Mouse (Mus musculus) G1E (cell line): Measurements from ENCODE around the gene Cpne5. TPM values are rescaled to one million over a fixed set of nuclear protein-coding genes. Genes with fewer than 3 reads are reported as not detected.

Source experiments
- ATAC-seq: 2 replicates; pipeline ENCODE4 v1.8.0; 2016; ENCODE audit warnings: mild to moderate bottlenecking; ENCODE audit not compliant: insufficient number of reproducible peaks, poor library complexity, low FRiP score, severe bottlenecking; ENCODE audit errors: extremely low read depth
- DNase-seq: peaks from one replicate; pipeline ENCODE4 v3.0.0; 2012; ENCODE audit warnings: low spot score
- H3K27me3 ChIP-seq: 2 replicates; pipeline ENCODE4 v1.6.1; 2012; ENCODE audit warnings: mild to moderate bottlenecking, low read length, inconsistent platforms; ENCODE audit not compliant: insufficient read depth
- H3K36me3 ChIP-seq: replicated peaks from 2 replicates; pipeline ENCODE3; 2012; ENCODE audit warnings: mild to moderate bottlenecking, inconsistent platforms
- H3K4me1 ChIP-seq: 2 replicates; pipeline ENCODE4 v1.6.1; 2012; ENCODE audit warnings: low read depth, low read length, inconsistent platforms, mixed read lengths; ENCODE audit not compliant: insufficient read depth
- H3K4me3 ChIP-seq: 2 replicates; pipeline ENCODE4 v1.5.1; 2012; ENCODE audit warnings: low read depth, mild to moderate bottlenecking, inconsistent platforms, low read length, moderate library complexity, mixed read lengths
- H3K9me3 ChIP-seq: replicated peaks from 2 replicates; pipeline ENCODE4 v1.6.1; 2012; ENCODE audit warnings: inconsistent platforms
- CTCF ChIP-seq: IDR thresholded peaks from 2 replicates; pipeline ENCODE4 v1.5.1; 2012; ENCODE audit warnings: low read depth, low read length, inconsistent platforms, mixed read lengths
- GATA1 ChIP-seq: IDR thresholded peaks from 2 replicates; pipeline ENCODE4 v1.6.1; 2012; ENCODE audit warnings: borderline replicate concordance, low read length, inconsistent platforms, mixed read lengths
- GATA2 ChIP-seq: IDR thresholded peaks from 2 replicates; pipeline ENCODE4 v1.6.1; 2012; ENCODE audit warnings: low read depth, low read length, inconsistent platforms, borderline replicate concordance
- POLR2AphosphoS5 ChIP-seq: IDR thresholded peaks from 2 replicates; pipeline ENCODE4 v1.6.1; 2012; ENCODE audit warnings: low read depth, low read length, inconsistent platforms; ENCODE audit not compliant: insufficient replicate concordance
- TAL1 ChIP-seq: conservative IDR thresholded peaks from 2 replicates; pipeline ENCODE4 v1.6.1; 2012; ENCODE audit warnings: low read depth, low read length, inconsistent platforms, mixed read lengths
- polyA plus RNA-seq: library from polyadenylated mRNA; stranded (reverse); fragments of >175 nt; gene quantifications from 2 replicates; pipeline ENCODE4 v1.2.3, GENCODE M21; 2012
- total RNA-seq, 2 experiments: library from RNA; stranded (forward) in 1 of 2; stranded (reverse) in 1 of 2; fragments of 200-1000 nt in 1 of 2; fragments of >200 nt in 1 of 2; fragmentation: Nextera tagmentation in 1 of 2; gene quantifications; 2 replicates each; pipeline ENCODE4 v1.2.3; 2014 to 2017

Cpne5 gene
- total and polyA plus RNA-seq, 3 experiments, result 0.71 to 21.0 (median 2.1) TPM

DNA sequence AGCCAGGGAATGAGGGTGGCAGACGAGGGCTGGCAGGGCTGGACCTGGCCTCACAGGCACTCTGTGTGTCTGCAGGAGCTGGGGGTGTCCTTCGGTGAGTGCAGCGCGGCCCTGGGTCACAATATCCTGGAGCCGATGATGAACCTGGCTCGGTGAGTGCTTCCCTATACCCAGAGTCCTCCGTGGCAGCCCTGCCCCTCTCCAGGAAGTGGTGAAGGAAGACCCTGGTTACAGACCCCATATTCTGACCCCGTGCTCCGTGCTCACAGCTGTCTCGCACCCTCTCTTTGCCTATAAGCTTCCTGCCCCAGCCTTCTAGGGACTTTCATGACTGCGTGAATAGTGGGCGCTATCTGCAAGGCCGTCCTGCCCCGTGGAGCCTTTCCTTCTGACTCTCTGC is 90.7 kb downstream of the Cpne5 start:
- H3K36me3 ChIP-seq, result peaks cover 13% of the 10 kb centered on the region
- H3K4me1 ChIP-seq, result peaks cover 28% of the 10 kb centered on the region
- H3K4me3 ChIP-seq, result no peak overlapping the region
- H3K9me3 ChIP-seq, result peaks cover 10% of the 10 kb centered on the region
- peaks cover 65% of the 10 kb centered on the region for H3K27me3 ChIP-seq
- DNase-seq, result no peak
- no peak for TF ChIP-seq CTCF
- TF ChIP-seq TAL1, result no peak
- TF ChIP-seq GATA2, result no peak
- no peak for TF ChIP-seq POLR2AphosphoS5
- TF ChIP-seq GATA1, result no peak
- no peak for ATAC-seq

DNA sequence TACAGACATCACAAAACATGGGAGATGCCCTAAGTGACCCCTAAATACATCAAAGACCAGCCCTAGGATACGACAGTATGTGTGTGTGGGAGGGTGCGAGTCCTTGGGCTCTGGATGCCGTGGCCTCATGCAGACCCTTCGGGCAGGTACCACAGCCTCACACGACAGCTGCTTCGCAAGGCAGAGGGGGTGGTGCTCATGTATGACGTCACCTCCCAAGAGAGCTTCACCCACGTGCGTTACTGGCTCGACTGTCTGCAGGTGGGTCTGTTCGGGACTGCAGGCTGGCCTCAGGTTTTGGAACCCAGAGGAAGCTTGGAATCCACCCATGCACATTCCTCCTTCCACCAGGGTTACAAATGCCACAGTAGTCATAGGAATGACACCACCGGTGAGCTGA is 92.9 kb downstream of the Cpne5 start:
- Histone ChIP-seq H3K4me3 (no peak overlapping the region; the same call in 1 of the 2 replicates), H3K36me3 (peaks cover 18% of the 10 kb centered on the region), H3K27me3 (peaks cover 47% of the 10 kb centered on the region), H3K9me3 (peaks cover 12% of the 10 kb centered on the region), H3K4me1 (peaks cover 45% of the 10 kb centered on the region)
- DNase-seq (no peak), ATAC-seq (no peak)
- TF ChIP-seq POLR2AphosphoS5 (no peak), TAL1 (no peak), GATA1 (no peak), GATA2 (no peak), CTCF (no peak)

DNA sequence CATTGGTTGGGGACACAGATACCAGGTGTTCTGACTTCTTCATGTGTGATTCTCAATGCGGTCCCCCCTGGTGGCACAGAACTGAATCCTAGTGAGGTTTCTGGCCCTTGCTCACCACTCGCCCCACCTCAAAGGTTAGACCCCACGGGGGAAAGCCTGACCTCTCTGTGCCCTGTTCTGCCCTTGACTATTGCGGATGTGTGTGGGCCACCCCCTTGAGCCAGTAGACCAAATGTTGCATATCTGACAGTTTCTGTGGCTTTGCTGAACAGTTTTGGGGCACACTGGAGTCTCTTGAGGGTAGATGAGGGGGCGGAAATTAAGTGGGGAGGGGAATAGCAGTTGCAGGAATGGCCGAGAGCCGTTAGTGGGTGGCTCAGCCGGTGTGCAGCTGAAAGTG is 94.7 kb downstream of the Cpne5 start:
- H3K4me1 ChIP-seq, result peaks cover 46% of the 10 kb centered on the region
- H3K27me3 ChIP-seq, result peaks cover 42% of the 10 kb centered on the region
- no peak overlapping the region for H3K4me3 ChIP-seq
- H3K36me3 ChIP-seq, result peaks cover 33% of the 10 kb centered on the region
- ATAC-seq (no peak), DNase-seq (no peak)
- H3K9me3 ChIP-seq, result peaks cover 12% of the 10 kb centered on the region
- TF ChIP-seq POLR2AphosphoS5 (no peak), TAL1 (no peak), CTCF (no peak), GATA2 (no peak), GATA1 (no peak)

DNA sequence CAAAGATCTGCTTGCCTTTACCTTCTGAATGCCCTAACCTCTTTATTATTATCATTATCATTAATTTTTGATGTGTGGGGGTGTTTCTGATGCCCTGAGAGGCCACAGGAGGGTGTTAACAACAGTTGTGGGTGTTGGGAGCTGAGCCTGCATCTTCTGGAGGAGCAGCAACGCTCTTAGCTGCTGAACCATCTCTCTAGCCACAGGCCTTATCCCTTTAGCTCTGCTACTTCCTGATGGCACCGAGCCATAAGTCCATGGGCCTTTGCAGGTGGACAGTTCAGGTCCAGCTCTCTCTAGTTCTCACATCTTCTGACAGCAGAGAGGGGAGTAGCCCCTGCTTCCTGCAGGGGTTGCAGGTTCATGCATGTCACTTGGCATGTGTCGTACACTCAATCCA is 96.4 kb downstream of the Cpne5 start:
- peaks cover 12% of the 10 kb centered on the region for H3K9me3 ChIP-seq
- ATAC-seq (no peak), DNase-seq (no peak)
- peaks cover 38% of the 10 kb centered on the region for H3K27me3 ChIP-seq
- peaks cover 46% of the 10 kb centered on the region for H3K4me1 ChIP-seq
- TF ChIP-seq GATA2 (no peak), TAL1 (no peak), POLR2AphosphoS5 (no peak), GATA1 (no peak), CTCF (no peak)
- no peak overlapping the region for H3K4me3 ChIP-seq
- H3K36me3 ChIP-seq, result peaks cover 40% of the 10 kb centered on the region

DNA sequence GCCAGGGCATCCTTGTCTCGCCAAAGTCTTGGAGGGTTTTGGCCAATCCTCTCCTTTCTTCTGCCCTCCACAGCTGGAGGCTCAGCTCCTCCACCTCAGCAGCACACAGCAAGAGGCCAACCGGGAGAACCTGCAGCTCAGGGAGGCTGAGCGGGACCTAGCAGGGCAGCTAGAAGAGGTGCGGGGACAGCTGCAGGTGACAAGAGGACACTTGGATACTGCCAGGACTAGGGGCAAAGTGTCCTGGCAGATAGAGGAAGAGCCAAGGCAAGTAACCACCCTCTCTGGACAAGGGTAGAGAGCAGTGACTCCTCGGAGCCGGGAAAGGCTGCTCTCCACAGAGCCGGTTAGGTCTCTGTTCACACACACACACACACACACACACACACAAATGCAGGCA is 100.1 kb downstream of the Cpne5 start:
- TF ChIP-seq GATA2, result no peak
- TF ChIP-seq POLR2AphosphoS5, result no peak
- no peak for TF ChIP-seq GATA1
- no peak for ATAC-seq

DNA sequence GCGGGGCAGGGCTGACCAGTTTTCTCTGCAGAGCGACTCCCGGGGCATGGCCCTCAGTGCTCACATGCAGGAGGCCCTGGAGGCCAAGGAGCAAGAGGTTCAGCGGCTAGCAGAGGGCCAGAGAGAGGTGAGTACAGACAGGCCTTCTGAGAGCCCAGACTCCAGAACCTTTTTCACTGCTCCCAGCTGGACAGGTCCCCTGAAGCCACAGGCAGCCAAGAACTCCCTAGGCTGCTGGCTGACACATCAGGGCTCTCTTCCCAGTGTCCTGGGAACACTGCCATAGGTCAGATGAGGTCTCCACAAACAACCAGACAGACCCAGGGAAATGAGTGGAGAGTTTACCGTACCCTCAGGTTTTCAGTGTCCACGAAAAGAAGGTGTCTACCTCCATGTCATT is 101.7 kb downstream of the Cpne5 start:
- ATAC-seq, result no peak
- no peaks in the 10 kb centered on the region for H3K9me3 ChIP-seq
- peaks cover 32% of the 10 kb centered on the region for H3K4me1 ChIP-seq
- TF ChIP-seq GATA1 (no peak), POLR2AphosphoS5 (no peak), CTCF (no peak), TAL1 (no peak), GATA2 (no peak)
- no peak overlapping the region for H3K4me3 ChIP-seq
- no peak for DNase-seq
- peaks cover 43% of the 10 kb centered on the region for H3K36me3 ChIP-seq
- H3K27me3 ChIP-seq, result peaks cover 53% of the 10 kb centered on the region

More for the DNA sequence above, 100.1 kb downstream of the Cpne5 start:
- Histone ChIP-seq H3K9me3 (0 out of 2 replicates have a peak, but pooled peaks cover 2% of the 10 kb centered on the region), H3K36me3 (peaks cover 43% of the 10 kb centered on the region), H3K27me3 (peaks cover 44% of the 10 kb centered on the region; the same call in 1 of the 2 replicates), H3K4me3 (no peak overlapping the region), H3K4me1 (peaks cover 40% of the 10 kb centered on the region)
- DNase-seq, result no peak

DNA sequence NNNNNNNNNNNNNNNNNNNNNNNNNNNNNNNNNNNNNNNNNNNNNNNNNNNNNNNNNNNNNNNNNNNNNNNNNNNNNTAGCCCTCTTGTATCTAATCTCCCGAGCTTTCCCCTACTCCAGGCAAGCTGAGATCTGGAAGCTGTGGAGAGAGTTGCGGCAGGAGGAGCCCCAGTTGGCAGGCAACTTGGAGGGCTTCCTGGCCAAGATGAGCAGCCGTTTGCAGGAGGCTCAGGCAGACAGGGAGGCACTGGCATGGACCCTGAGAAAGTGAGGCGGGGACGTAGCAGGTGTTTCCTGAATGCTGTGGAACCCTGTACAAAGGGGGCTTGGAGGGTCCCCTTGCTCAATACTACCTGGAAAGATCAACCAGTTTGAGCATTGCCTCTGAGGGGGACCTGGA is 102.9 kb downstream of the Cpne5 start:
- ATAC-seq, result no peak

More for the DNA sequence above, 102.9 kb downstream of the Cpne5 start:
- no peak for TF ChIP-seq CTCF
- peaks cover 58% of the 10 kb centered on the region for H3K27me3 ChIP-seq
- no peak overlapping the region for H3K4me3 ChIP-seq
- no peaks in the 10 kb centered on the region for H3K9me3 ChIP-seq
- no peak for DNase-seq
- peaks cover 37% of the 10 kb centered on the region for H3K36me3 ChIP-seq
- peaks cover 21% of the 10 kb centered on the region for H3K4me1 ChIP-seq
